Mouse (Mus musculus) megakaryocyte, embryonic 14.5 days (primary cell): Measurements from ENCODE around the gene Rps11.

Experiments used
- FLI1 ChIP-seq: IDR thresholded peaks from 2 replicates; pipeline ENCODE4 v1.6.1; 2012; ENCODE audit warnings: low read length, inconsistent platforms, mixed read lengths
- GATA1 ChIP-seq: IDR thresholded peaks from 3 replicates; pipeline ENCODE4 v1.6.1; 2012; ENCODE audit warnings: mixed read lengths, low read length, inconsistent platforms, borderline replicate concordance

DNA sequence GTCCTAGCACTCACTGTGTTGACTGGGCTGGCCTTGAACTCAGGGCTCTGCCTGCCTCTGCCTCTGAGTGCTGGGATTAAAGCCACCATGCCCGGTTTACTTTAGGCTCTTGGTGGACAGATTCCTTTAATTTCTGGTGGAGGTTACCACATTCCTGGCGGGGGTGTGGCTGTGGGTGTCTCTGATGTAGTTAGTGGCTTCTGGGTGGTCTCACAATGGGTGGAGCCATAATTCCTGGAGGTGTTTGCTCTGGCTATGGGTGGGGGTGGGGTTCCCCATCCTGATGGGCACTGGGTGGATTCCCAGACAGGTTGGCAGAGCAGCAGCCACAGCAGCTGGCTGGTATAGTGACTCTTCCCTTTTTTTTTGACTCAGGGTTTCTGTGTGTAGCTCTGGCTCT is 12.3 kb downstream of the Rps11 start:
- no peak for TF ChIP-seq GATA1
- TF ChIP-seq FLI1: no peak
